Mouse (Mus musculus): ENCODE data around the gene Vmn1r165.
"Not testable (repeated sequence)": the region's sequence is repeated elsewhere in the genome, so short reads cannot be mapped to it uniquely, and the experiment has no call there.

Gene Vmn1r165

DNA sequence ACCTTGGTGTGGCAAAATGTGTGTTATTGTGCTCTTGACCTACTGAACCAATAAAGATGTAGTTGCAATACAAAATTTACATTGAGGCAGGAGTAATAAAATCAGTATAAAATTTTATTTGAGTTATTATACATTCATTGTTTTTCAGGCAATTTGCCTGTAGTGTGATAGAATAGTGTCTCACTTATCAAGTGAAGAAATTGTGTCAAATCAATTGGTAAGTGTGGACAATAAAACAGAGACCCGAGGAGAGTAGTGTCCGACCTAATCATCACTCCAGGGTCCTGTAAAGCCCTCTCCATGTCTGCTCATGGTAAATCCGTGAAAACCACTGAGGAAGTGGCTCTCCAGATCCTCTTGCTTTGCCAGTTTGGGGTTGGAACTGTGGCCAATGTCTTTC is at the start of gene Vmn1r165:
Gene Vmn1r165, plus strand, starts transcription at position 301 of the 400 bp plus-strand sequence.
- DNase-seq (ENCODE audit: low spot score in 2 of 2) = not testable (repeated sequence)

DNA sequence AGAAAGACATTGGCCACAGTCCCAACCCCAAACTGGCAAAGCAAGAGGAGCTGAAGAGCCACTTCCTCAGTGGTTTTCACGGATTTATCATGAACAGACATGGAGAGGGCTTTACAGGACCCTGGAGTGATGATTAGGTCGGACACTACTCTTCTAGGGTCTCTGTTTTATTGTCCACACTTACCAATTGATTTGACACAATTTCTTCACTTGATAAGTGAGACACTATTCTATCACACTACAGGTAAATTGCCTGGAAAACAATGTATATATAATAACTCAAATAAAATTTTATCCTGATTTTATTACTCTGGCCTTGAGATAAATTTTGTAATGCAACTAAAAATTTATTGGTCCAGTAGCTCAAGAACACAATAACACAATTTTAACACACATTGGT is 34.5 kb downstream of the Vmn1r165 start, which contains the start of gene Vmn1r166:
Gene Vmn1r166, minus strand, starts transcription at position 101 of the 400 bp plus-strand sequence.
- not testable (repeated sequence) for DNase-seq (ENCODE audit: low spot score in 2 of 2)
